Mouse (Mus musculus) thymus, postnatal 4 days (tissue): Measurements from ENCODE around the gene Ncoa1.
"Not testable (repeated sequence)": the region's sequence is repeated elsewhere in the genome, so short reads cannot be mapped to it uniquely, and the experiment has no call there.

Source experiments
- DNase-seq: peaks from one replicate; pipeline ENCODE4 v3.0.0; 2021

Gene Ncoa1

GRCm38 (mm10) chr12:4475251-4475993 is 1.6 kb downstream of the Ncoa1 start:
- DNase-seq, result peak; percentile 23

GRCm38 (mm10) chr12:4469115-4469514 is 7.9 kb downstream of the Ncoa1 start:
- DNase-seq, result no peak

- no peak for DNase-seq
These were observed 13.3 kb downstream of the Ncoa1 start for GRCm38 (mm10) chr12:4463701-4464100.

- no peak for DNase-seq
These were observed 14.6 kb downstream of the Ncoa1 start for GRCm38 (mm10) chr12:4462420-4462819.

- no peak for DNase-seq
These were observed 16.0 kb downstream of the Ncoa1 start for GRCm38 (mm10) chr12:4460990-4461389.

GRCm38 (mm10) chr12:4454956-4455565 is 21.9 kb downstream of the Ncoa1 start:
- peak; percentile 22 for DNase-seq

- peak; percentile 37 for DNase-seq
These were observed 22.7 kb downstream of the Ncoa1 start for GRCm38 (mm10) chr12:4454248-4454647.

GRCm38 (mm10) chr12:4452233-4452632 is 24.7 kb downstream of the Ncoa1 start:
- no peak for DNase-seq

GRCm38 (mm10) chr12:4450485-4450884 is 26.5 kb downstream of the Ncoa1 start:
- not testable (repeated sequence) for DNase-seq

GRCm38 (mm10) chr12:4448076-4448589 is 28.8 kb downstream of the Ncoa1 start:
- DNase-seq, result no peak

- DNase-seq, result no peak
These were observed 32.0 kb downstream of the Ncoa1 start for GRCm38 (mm10) chr12:4444946-4445345.

- no peak for DNase-seq
These were observed 35.5 kb downstream of the Ncoa1 start for GRCm38 (mm10) chr12:4441451-4441850.

- peak; percentile 27 for DNase-seq
These were observed 40.8 kb downstream of the Ncoa1 start for GRCm38 (mm10) chr12:4436198-4436597.

- no peak for DNase-seq
These were observed 43.4 kb downstream of the Ncoa1 start for GRCm38 (mm10) chr12:4433549-4433948.

GRCm38 (mm10) chr12:4431978-4432377 is 45.0 kb downstream of the Ncoa1 start:
- no peak for DNase-seq

GRCm38 (mm10) chr12:4430061-4430825 is 46.7 kb downstream of the Ncoa1 start:
- DNase-seq, result no peak

GRCm38 (mm10) chr12:4418824-4419223 is 58.2 kb downstream of the Ncoa1 start:
- DNase-seq, result no peak

- no peak for DNase-seq
These were observed 59.2 kb downstream of the Ncoa1 start for GRCm38 (mm10) chr12:4417626-4418263.

GRCm38 (mm10) chr12:4407085-4407484 is 69.9 kb downstream of the Ncoa1 start:
- no peak for DNase-seq

GRCm38 (mm10) chr12:4406155-4406554 is 70.8 kb downstream of the Ncoa1 start:
- DNase-seq, result no peak

GRCm38 (mm10) chr12:4403206-4403605 is 73.8 kb downstream of the Ncoa1 start:
- DNase-seq, result no peak

- no peak for DNase-seq
These were observed 80.8 kb downstream of the Ncoa1 start for GRCm38 (mm10) chr12:4396221-4396620.

- DNase-seq, result no peak
These were observed 84.4 kb downstream of the Ncoa1 start for GRCm38 (mm10) chr12:4392590-4392989.
